Mouse (Mus musculus): ENCODE measurements at regions not wholly inside any gene's neighbourhood (a gene's known extent, or its start where the extent isn't known, plus 50 kb on each side); places are given as distances from the start of the nearest gene placed in this dataset.

DNA sequence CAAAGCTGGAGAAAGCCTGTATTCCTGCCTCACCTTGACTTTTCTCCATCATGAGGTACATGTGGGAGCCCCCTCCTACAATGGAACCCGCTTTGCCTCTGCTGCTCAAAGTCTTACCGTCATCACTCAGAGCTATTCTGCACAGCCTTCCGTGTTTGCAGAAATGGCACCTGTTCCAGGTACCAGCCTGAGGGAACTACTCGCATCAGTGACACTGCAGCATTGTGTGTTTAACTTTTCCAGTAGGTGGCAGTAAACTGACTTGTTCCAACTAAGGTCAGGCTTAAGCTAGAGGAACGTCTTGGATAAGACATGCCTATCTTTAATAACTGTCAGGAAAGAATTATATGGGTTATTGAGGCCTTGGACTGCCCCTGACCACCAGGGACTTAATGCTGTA lies 71.4 kb downstream of the Fam173b start:
- ATAC-seq (replicated peaks in 1 of 2; ENCODE audit: insufficient read depth in 1 of 2, low FRiP score in 2 of 2, low TSS enrichment in 1 of 2, low read depth in 1 of 2, poor library complexity in 2 of 2, severe bottlenecking in 2 of 2): 0 out of 4 replicates have a peak, but pooled peaks of 1 of the 2 experiments have one; percentile 42

DNA sequence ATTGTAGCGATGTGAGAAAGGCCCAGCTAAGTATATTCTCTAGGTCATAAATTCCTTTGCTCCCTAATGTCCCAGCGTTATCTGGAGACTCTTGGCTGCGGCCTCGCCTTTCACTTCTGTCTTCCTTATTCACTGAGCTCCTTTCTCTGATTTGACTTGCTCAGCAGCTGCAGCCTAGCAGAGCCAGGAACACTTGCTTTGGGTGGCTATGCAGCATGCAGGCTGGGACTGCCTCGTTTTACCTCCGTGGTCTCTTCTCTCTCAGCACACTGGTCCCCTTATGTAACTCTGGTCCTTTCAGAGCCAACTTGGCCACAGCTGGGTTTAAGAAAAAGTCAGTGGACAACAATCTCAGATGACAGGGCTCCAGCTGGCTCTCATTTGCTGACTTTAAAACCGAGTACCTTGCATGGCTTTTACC lies 75.1 kb downstream of the Fam173b start:
- no peak for ATAC-seq (replicated peaks in 1 of 2; ENCODE audit: insufficient read depth in 1 of 2, low FRiP score in 2 of 2, low TSS enrichment in 1 of 2, low read depth in 1 of 2, poor library complexity in 2 of 2, severe bottlenecking in 2 of 2)

DNA sequence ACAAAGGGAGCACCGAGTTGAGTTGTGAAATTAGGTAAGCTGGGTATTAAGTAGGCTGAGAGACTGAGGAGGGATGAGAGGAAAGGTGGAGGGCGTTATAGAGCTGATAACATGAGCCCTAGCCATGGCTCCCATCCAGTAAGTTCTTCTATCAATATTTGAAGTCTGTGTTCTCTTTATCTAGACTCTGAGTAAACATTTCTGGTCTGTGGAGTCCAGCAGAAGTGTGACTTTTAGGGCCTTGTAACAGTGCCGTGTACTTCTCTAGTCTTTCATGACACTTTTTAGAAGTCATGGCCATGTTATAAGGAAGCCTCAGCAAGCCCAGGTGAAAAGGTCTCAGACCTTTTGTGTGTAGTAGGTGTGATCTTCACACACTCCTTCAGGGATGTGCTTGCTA lies 91.5 kb downstream of the Fam173b start:
- ATAC-seq (replicated peaks in 1 of 2; ENCODE audit: insufficient read depth in 1 of 2, low FRiP score in 2 of 2, low TSS enrichment in 1 of 2, low read depth in 1 of 2, poor library complexity in 2 of 2, severe bottlenecking in 2 of 2): no peak

DNA sequence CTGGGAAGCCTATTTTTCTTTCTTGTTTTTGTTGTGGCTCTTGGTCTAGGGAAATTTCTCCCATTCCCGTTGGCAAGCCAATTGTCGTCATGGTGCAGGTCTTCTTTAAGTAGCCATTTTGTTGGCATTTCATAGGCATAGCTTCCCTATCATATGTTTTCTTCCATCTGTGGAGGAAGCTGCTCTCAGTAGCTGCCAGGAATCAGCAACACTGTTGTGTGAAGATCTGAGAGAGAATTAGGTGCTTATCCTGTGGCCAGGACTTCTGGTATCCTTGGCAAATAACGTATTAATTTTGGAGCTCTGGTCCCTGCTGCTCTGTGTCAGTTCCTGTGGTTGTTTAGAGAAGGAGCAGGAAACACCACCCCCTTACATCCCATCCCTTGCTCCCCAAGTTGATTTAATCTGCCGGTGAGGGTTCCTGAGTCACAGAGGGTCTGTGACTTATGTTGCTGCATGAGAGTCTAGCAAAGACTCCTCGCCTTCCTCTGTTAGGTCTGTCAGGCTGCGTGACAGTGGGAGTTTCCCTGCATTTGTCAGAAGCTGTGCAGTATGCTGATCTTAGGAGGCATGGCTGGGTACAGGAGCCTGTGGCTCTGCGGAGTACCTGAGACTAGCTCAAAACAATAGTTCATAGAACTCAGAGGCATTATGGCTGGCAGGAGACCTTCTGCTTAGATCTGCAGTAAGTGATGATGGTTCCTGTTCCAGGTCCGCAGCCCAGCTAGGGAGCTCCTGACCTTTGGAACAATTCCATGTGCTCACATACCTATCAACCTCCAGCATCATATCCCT lies 93.4 kb downstream of the Fam173b start:
- no peak for ATAC-seq (replicated peaks in 1 of 2; ENCODE audit: insufficient read depth in 1 of 2, low FRiP score in 2 of 2, low TSS enrichment in 1 of 2, low read depth in 1 of 2, poor library complexity in 2 of 2, severe bottlenecking in 2 of 2)

DNA sequence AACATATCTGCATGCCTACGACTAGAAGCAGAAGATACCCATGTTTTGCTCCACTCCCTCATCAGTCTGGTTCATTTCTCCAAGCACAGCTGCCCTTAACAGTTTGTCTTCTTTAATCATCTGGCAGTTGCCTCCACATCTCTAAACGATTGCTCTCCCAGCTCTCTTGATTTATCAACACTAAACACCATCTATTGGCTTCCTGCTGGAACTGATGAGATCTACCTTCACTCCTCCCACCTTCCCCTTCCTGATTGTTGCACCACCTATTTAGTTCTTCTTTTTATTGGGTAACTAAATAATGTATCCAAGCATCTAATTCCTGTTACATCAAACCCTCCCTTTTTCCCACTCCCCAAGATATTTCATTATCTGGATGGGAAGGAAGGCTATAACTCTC lies 101.7 kb downstream of the Fam173b start:
- no peak for ATAC-seq (replicated peaks in 1 of 2; ENCODE audit: insufficient read depth in 1 of 2, low FRiP score in 2 of 2, low TSS enrichment in 1 of 2, low read depth in 1 of 2, poor library complexity in 2 of 2, severe bottlenecking in 2 of 2)

DNA sequence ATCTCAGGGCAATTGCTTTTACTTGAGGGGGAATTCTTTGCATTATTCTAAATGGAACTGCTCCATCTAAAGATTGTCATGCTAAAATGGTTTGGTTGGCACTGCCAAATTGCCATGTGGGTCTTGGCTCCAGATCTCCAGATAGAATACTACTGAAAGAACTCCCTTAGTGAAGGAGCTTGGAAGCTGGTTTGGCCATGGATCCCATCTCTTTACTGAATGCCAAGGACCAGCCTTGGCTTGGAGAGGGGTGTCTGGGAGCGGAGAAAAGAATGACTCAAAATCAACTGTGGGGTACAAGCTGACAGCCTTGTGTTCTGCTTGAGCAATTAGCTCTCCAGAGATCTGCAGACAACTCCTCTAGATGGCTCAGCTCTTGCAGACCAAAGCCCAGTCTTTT lies 105.8 kb downstream of the Fam173b start:
- no peak for ATAC-seq (replicated peaks in 1 of 2; ENCODE audit: insufficient read depth in 1 of 2, low FRiP score in 2 of 2, low TSS enrichment in 1 of 2, low read depth in 1 of 2, poor library complexity in 2 of 2, severe bottlenecking in 2 of 2)

DNA sequence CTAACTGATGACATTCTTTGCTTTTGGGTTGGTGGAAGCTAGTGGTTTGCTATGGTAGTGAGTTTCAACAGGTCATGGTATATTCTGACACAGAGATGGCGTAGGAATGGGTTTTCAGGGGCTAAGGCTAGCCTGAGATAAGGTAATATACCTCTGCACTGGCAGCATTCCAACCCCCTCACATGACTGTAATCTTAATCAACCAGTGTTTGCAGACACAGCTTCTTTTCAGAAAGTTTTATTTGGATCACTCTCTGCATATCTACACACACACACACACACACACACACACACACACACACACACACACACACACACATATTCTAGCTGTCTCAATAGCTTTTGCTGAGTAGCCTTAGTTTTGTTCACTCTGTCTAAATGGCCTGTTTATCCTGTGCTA lies 119.4 kb downstream of the Fam173b start:
- ATAC-seq (replicated peaks in 1 of 2; ENCODE audit: insufficient read depth in 1 of 2, low FRiP score in 2 of 2, low TSS enrichment in 1 of 2, low read depth in 1 of 2, poor library complexity in 2 of 2, severe bottlenecking in 2 of 2): no peak

DNA sequence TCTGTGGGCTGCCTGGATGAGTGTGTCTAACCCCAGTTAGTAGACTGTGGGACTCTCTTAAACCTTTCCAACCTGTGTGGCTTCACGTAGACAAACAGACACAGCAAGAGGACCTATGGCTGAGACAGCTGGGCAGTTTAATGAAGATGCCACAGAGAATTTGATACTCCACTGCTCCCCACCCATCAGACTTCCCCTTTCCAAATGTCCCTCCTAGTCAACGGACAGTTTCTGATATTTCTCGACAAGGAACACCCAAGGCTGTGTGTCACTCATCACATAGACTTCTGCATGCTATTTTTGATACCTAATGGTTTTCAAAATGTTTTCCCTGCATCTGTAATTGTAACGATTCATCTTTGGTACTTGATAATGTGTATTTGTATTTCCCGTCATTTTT lies 120.8 kb downstream of the Fam173b start:
- no peak for ATAC-seq (replicated peaks in 1 of 2; ENCODE audit: insufficient read depth in 1 of 2, low FRiP score in 2 of 2, low TSS enrichment in 1 of 2, low read depth in 1 of 2, poor library complexity in 2 of 2, severe bottlenecking in 2 of 2)

DNA sequence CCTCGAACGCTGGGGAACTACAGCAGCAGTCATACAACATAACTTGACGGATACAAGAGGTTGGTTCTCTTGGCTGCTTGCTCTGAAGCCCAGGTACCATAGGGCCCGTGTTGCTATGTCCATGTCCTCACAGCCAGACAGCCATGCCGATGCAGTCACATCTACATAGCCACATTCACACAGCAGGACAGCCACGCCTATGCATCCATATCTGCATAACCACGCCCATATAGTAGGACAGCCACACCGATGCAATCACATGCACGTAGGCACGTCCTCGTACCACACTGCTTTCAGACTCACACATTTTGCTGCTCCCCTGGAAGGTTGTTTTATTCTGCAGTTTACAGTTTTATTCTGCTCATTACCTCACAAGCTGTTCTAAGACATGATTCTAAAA lies 122.6 kb downstream of the Fam173b start:
- no peak for ATAC-seq (replicated peaks in 1 of 2; ENCODE audit: insufficient read depth in 1 of 2, low FRiP score in 2 of 2, low TSS enrichment in 1 of 2, low read depth in 1 of 2, poor library complexity in 2 of 2, severe bottlenecking in 2 of 2)

DNA sequence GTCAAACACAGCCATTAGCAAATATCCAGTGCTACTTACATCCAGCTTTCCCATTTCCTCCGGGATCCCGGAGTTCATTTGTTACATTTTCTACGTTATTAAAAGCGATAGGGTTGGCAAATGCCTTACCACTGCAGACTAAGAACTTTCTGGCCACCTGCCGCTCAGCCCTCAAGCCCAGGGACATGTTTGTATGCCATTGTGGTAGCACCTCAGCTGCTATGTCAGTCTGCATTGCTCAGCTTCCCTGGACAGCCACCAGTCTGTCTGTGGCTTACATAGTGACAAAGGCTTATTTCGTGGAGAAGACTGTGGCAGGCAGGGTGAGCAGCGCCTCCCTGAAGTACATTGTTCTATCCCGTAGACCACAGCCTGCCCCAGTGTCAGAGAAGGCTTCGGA lies 127.5 kb downstream of the Fam173b start:
- no peak for ATAC-seq (replicated peaks in 1 of 2; ENCODE audit: insufficient read depth in 1 of 2, low FRiP score in 2 of 2, low TSS enrichment in 1 of 2, low read depth in 1 of 2, poor library complexity in 2 of 2, severe bottlenecking in 2 of 2)

DNA sequence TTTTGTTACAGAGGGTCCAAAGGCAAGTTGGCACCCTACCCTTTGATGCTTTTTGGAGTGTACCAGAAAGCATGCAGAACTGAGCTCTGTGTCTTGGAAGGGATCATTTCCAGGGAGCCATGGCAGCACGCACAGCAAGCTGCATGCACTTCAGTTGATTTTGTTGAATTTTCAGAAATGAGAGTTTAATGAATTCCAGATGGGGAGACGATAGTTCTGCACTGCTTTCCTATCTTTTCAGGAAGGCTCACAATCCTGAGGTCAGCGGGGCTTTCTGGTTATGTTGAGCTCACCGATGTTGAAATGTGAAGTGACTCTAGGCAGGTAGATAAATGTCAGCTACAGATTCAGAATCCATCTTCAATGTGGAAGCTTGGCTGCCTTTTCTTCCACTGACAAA lies 140.0 kb downstream of the Fam173b start:
- ATAC-seq (replicated peaks in 1 of 2; ENCODE audit: insufficient read depth in 1 of 2, low FRiP score in 2 of 2, low TSS enrichment in 1 of 2, low read depth in 1 of 2, poor library complexity in 2 of 2, severe bottlenecking in 2 of 2): no peak

DNA sequence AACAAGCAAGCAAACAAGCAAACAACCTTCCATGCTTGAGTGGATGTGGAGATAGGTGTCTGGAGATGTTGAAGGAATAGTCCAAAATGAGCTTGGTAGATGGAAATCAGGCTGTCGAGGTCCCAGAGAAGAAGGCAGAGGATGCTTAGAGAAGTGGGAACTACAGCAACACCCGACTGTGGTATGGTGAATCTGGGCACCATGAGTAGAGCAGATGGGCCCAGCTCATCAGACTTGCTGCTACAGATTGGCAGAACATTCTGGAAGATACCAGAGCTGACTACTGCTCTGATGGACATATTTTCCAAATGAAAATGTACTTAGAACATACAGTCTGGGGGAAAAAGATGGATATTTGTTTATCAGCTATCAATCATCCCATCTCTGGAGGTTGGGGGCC lies 142.9 kb downstream of the Fam173b start:
- ATAC-seq (replicated peaks in 1 of 2; ENCODE audit: insufficient read depth in 1 of 2, low FRiP score in 2 of 2, low TSS enrichment in 1 of 2, low read depth in 1 of 2, poor library complexity in 2 of 2, severe bottlenecking in 2 of 2): no peak

DNA sequence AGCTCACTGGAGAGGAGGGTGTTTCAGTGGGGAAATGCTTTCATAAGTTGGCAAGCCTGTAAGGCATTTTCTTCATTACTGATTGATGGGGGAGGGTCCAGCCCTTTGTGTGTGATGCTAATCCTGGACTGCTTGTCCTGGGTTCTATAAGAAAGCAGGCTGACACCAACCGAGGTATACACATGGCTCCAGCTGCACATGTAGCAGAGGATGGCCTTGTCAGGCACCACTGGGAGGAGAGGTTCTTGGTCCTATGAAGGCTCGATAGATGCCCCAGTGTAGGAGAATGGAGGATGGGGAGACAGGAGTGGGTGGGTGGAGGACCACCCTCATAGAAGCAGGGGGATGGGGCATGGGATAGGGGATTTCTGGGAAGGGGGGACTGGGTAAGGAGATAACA lies 151.0 kb downstream of the Fam173b start:
- ATAC-seq (replicated peaks in 1 of 2; ENCODE audit: insufficient read depth in 1 of 2, low FRiP score in 2 of 2, low TSS enrichment in 1 of 2, low read depth in 1 of 2, poor library complexity in 2 of 2, severe bottlenecking in 2 of 2): no peak

DNA sequence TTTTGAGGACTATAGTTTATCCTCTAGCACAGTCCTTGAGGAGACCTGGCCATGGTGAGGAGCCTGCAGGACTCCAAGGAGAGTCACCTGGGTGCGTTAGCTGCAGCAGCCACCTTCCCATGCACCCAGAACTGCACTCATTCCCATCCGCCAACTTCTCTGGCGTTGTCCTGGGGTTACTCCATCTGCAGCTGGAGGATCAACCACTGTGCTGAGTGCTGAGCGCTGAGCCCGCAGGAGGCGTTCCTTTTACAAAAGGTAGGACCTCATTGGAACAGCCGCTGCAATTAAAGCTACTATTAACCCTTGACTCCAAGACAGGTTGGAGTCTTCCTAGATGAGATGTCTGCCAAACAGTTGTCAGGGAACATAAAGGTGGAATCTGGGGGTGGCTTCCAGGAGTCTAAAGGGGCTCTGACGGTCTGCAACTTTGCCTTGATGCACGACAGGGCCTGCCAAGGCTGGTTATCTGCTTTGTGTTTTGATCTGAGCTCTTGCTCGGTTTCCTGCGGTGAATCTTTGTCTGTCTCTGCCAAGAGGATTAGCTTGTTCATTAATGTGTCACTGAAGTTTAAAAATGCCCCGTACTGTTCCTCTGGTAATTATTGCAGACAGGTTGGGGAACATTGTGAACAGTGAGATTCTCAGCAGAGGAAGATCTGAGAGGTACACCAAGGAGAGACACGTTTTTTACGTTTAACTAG lies 152.1 kb downstream of the Fam173b start:
- no peak for ATAC-seq (replicated peaks in 1 of 2; ENCODE audit: insufficient read depth in 1 of 2, low FRiP score in 2 of 2, low TSS enrichment in 1 of 2, low read depth in 1 of 2, poor library complexity in 2 of 2, severe bottlenecking in 2 of 2)

DNA sequence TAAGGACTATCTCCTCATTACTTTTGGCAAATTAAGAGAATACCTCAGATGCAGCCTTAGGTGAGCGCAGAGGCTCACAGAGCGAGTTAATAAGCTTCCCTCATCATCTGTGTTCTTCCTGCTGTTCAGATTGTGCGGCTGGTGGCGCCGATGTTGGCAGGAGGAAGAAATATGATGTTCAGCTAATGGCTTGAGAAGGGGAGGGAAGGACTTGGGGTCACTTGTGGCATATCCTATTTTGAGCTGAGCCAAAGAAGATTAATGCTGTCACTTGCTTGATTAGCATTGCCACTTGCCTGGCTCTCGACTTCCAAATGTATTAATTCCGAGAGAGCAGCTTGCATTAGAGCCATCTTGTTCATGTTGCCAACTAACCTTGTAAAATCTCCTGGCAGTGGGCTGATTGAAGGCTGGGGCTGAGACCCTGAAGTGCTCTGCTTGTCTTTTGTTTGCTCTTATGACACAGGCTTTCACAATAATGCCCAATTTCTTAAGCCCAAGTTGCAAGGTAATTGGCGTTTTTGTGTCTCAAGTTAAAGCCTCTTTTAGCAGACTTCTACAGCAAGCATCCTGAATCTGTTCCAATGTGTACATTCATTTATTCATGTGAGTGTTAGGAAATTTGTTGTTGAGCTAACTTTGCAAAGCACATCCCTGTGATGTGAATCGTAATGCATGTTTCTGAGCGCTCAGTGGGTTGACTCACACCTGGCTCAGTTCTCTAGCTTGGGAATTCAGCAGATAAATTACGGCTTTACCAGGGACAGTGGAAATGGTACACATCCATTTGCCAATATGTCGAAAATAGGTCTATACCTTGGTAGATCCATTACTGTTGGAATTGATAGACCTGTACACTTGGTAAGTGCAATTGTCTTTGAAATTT lies 167.6 kb downstream of the Fam173b start:
- no peak for ATAC-seq (replicated peaks in 1 of 2; ENCODE audit: insufficient read depth in 1 of 2, low FRiP score in 2 of 2, low TSS enrichment in 1 of 2, low read depth in 1 of 2, poor library complexity in 2 of 2, severe bottlenecking in 2 of 2)

DNA sequence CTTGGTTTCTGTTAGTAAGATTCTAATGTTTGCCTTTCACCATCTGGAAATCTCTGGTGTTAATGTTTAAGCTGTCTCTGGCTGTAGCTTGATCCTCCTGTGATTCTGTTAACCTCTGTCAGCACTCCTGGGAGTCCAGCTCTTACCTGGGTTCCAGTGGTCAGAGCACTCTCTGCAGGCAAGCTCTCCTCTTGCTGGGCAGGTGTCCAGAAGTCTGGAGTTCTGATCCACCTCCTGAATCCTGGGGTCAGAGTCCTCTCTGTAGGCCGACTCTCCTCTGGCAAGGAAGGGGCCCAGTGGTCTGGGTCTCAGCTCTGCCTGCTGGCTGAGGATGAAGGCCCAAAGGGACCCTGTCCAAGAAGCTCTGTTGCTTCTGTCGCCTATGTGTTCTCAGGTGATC lies 181.4 kb downstream of the Fam173b start:
- ATAC-seq (replicated peaks in 1 of 2; ENCODE audit: insufficient read depth in 1 of 2, low FRiP score in 2 of 2, low TSS enrichment in 1 of 2, low read depth in 1 of 2, poor library complexity in 2 of 2, severe bottlenecking in 2 of 2): no peak

DNA sequence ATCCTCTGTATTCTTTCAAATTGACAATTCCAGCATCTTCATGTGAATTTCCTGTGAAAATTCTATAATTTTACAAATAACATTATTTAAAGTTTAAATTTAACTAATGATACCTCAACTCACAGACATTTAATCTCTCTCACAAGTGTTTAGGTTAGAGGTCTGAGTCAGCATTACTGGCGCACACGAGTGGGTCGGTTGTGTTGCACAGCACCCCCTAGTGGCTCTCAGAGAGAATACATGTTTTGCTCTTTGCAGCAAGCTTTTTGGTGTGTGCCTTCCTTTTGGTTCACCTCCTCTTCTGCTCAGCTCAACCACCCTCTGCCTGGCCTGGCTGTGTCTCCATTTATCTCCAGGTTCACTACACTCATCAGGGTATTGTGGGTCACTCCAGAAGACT lies 183.4 kb downstream of the Fam173b start:
- no peak for ATAC-seq (replicated peaks in 1 of 2; ENCODE audit: insufficient read depth in 1 of 2, low FRiP score in 2 of 2, low TSS enrichment in 1 of 2, low read depth in 1 of 2, poor library complexity in 2 of 2, severe bottlenecking in 2 of 2)

DNA sequence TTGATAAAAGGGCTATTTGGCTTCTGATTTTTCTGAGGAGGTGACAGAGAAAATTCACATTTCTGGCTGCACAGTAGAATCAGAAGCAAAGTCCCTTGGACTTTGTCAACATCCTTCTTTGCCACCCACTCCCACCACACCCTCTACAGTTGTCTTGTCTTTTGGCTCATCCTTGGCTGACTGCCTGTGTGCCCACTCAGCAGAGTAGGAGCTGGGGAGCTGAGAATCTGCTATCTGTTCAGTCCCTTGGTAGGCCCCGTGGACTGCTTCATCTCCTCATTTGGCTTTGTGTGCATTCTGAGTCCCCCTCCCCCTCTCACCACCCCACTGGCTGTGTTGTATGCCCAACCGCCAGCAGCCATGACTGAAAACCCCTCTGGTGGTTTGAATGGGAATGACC lies 197.2 kb downstream of the Fam173b start:
- ATAC-seq (replicated peaks in 1 of 2; ENCODE audit: insufficient read depth in 1 of 2, low FRiP score in 2 of 2, low TSS enrichment in 1 of 2, low read depth in 1 of 2, poor library complexity in 2 of 2, severe bottlenecking in 2 of 2): no peak
